Mouse (Mus musculus) heart, postnatal 36 days (tissue): ENCODE data around the gene Epb41l3. TPM values are rescaled to one million over a fixed set of nuclear protein-coding genes. Genes with fewer than 3 reads are reported as not detected.
A peak's percentile ranks its signal among the peaks of the same experiment; 100 is the strongest.

Experiments used
- DNase-seq, 2 experiments: peaks; one replicate each; pipeline ENCODE4 v3.0.0; 2021 to 2022
- intact Hi-C: fragments of 180-260 bp; cut with DNase I; formaldehyde crosslinking; loops from one replicate; pipeline ENCODE4 v1.15.1; 2025
- total RNA-seq, 2 experiments: library from RNA; stranded (reverse); gene quantifications; 2 replicates each; pipeline ENCODE4 v1.2.3; 2021

Epb41l3 gene
- total RNA-seq, 2 experiments from 2014 or later, result 13.2 to 15.6 TPM

- DNase-seq, result no peak
- intact Hi-C loops, result no loop called here
These were observed 101.5 kb downstream of the Epb41l3 start for GRCm38 (mm10) chr17:69176949-69177501.

- intact Hi-C loops, result no loop called here
- no peak for DNase-seq
These were observed 102.5 kb downstream of the Epb41l3 start for GRCm38 (mm10) chr17:69177954-69178353.

GRCm38 (mm10) chr17:69180905-69181559 lies 105.5 kb downstream of the Epb41l3 start:
- peak; percentile 31 to 34 for DNase-seq

GRCm38 (mm10) chr17:69181560-69182316 lies 106.3 kb downstream of the Epb41l3 start:
- intact Hi-C loops, result no loop called here
- no peak for DNase-seq

More at GRCm38 (mm10) chr17:69180905-69181559, 105.5 kb downstream of the Epb41l3 start:
- intact Hi-C loops, result no loop called here

GRCm38 (mm10) chr17:69187794-69188193 lies 112.3 kb downstream of the Epb41l3 start:
- intact Hi-C loops, result no loop called here
- DNase-seq, result no peak

- intact Hi-C loops, result no loop called here
- no peak for DNase-seq
These were observed 117.5 kb downstream of the Epb41l3 start for GRCm38 (mm10) chr17:69192863-69193493.

GRCm38 (mm10) chr17:69194599-69194998 lies 119.1 kb downstream of the Epb41l3 start:
- intact Hi-C loops, result no loop called here

GRCm38 (mm10) chr17:69195758-69196157 lies 120.3 kb downstream of the Epb41l3 start:
- no peak for DNase-seq

More at GRCm38 (mm10) chr17:69194599-69194998, 119.1 kb downstream of the Epb41l3 start:
- DNase-seq, result no peak

GRCm38 (mm10) chr17:69196656-69197055 lies 121.2 kb downstream of the Epb41l3 start:
- intact Hi-C loops, result no loop called here
- DNase-seq, result no peak

More at GRCm38 (mm10) chr17:69195758-69196157, 120.3 kb downstream of the Epb41l3 start:
- intact Hi-C loops, result no loop called here

GRCm38 (mm10) chr17:69198805-69199204 lies 123.3 kb downstream of the Epb41l3 start:
- no peak for DNase-seq
- intact Hi-C loops, result no loop called here

GRCm38 (mm10) chr17:69199827-69200226 lies 124.3 kb downstream of the Epb41l3 start:
- DNase-seq, result no peak
- intact Hi-C loops, result no loop called here

- no peak for DNase-seq
- intact Hi-C loops, result no loop called here
These were observed 125.5 kb downstream of the Epb41l3 start for GRCm38 (mm10) chr17:69200936-69201335.

- intact Hi-C loops, result no loop called here
- DNase-seq, result no peak
These were observed 130.0 kb downstream of the Epb41l3 start for GRCm38 (mm10) chr17:69205282-69205999.

- intact Hi-C loops, result no loop called here
- DNase-seq, result no peak
These were observed 132.3 kb downstream of the Epb41l3 start for GRCm38 (mm10) chr17:69207562-69208312.

- intact Hi-C loops, result no loop called here
- no peak for DNase-seq
These were observed 135.6 kb downstream of the Epb41l3 start for GRCm38 (mm10) chr17:69211065-69211464.

- intact Hi-C loops, result no loop called here
- no peak for DNase-seq
These were observed 140.6 kb downstream of the Epb41l3 start for GRCm38 (mm10) chr17:69216120-69216519.

- intact Hi-C loops, result no loop called here
- no peak for DNase-seq
These were observed 145.4 kb downstream of the Epb41l3 start for GRCm38 (mm10) chr17:69220849-69221248.

GRCm38 (mm10) chr17:69221377-69221776 lies 145.9 kb downstream of the Epb41l3 start:
- intact Hi-C loops, result no loop called here
- no peak for DNase-seq

- peak in 1 of 2 experiments; percentile 2 for DNase-seq
- intact Hi-C loops, result no loop called here
These were observed 146.6 kb downstream of the Epb41l3 start for GRCm38 (mm10) chr17:69221966-69222692.
